Mouse (Mus musculus): ENCODE results near the gene Ddx31. TPM values are rescaled to one million over a fixed set of nuclear protein-coding genes. Genes with fewer than 3 reads are reported as not detected.

Ddx31 gene
- 3.6 and 5.2 TPM in 2 replicates for polyA plus RNA-seq (2012; rRNA removed)

GRCm38 (mm10) chr2:28840222-28840951 lies at the start of gene Ddx31, which contains the start of gene Gtf3c4:
Gene Ddx31, plus strand, starts transcription at chr2:28840406.
Gene Gtf3c4, minus strand, starts transcription at chr2:28840360.
- Histone ChIP-seq H3K27me3 (ENCODE audit: control insufficient read depth, insufficient read depth, low read length) (0 out of 2 replicates have a peak, but pooled peaks cover 2% of the 10 kb centered on the region), H3K4me3 (ENCODE audit: extremely low read depth, insufficient read depth, insufficient read length) (peak within 1 kb of the TSS; percentile 99), H3K27ac (ENCODE audit: insufficient read depth, low read length) (peak within 1 kb of the TSS; percentile 97), H3K36me3 (ENCODE audit: control insufficient read depth, insufficient read depth, low read length) (peaks cover 2% of the 10 kb centered on the region; the same call in 1 of the 2 replicates), H3K4me1 (ENCODE audit: control insufficient read depth, insufficient read depth, insufficient read length) (peaks cover 9% of the 10 kb centered on the region)
- WGBS, result under 1% methylated on average over 63 of the region's 63 CpGs
- TF ChIP-seq POLR2A (IDR thresholded peaks at IDR 0.05; ENCODE audit: low read depth, low read length), result peak; percentile 4; the same call in 1 of the 2 replicates
- no peak for TF ChIP-seq CTCF (IDR thresholded peaks at IDR 0.05; ENCODE audit: extremely low read depth, insufficient read depth, insufficient read length, insufficient replicate concordance)
- DNase-seq (ENCODE audit: low read depth in 1 of 2, low spot score in 2 of 2), result peak; percentile 85 to 89

- Histone ChIP-seq H3K4me1 (ENCODE audit: control insufficient read depth, insufficient read depth, insufficient read length) (no peaks in the 10 kb centered on the region), H3K27me3 (ENCODE audit: control insufficient read depth, insufficient read depth, low read length) (no peaks in the 10 kb centered on the region), H3K36me3 (ENCODE audit: control insufficient read depth, insufficient read depth, low read length) (no peaks in the 10 kb centered on the region), H3K27ac (ENCODE audit: insufficient read depth, low read length) (no peak overlapping the region), H3K4me3 (ENCODE audit: extremely low read depth, insufficient read depth, insufficient read length) (no peak overlapping the region)
- no peak for DNase-seq (ENCODE audit: low read depth in 1 of 2, low spot score in 2 of 2)
- TF ChIP-seq POLR2A (IDR thresholded peaks at IDR 0.05; ENCODE audit: low read depth, low read length) (no peak), CTCF (IDR thresholded peaks at IDR 0.05; ENCODE audit: extremely low read depth, insufficient read depth, insufficient read length, insufficient replicate concordance) (no peak)
- 27% methylated on average over 5 of the region's 6 CpGs for WGBS
Measured at GRCm38 (mm10) chr2:28792931-28793610, 47.1 kb upstream of the Ddx31 start.

DNA sequence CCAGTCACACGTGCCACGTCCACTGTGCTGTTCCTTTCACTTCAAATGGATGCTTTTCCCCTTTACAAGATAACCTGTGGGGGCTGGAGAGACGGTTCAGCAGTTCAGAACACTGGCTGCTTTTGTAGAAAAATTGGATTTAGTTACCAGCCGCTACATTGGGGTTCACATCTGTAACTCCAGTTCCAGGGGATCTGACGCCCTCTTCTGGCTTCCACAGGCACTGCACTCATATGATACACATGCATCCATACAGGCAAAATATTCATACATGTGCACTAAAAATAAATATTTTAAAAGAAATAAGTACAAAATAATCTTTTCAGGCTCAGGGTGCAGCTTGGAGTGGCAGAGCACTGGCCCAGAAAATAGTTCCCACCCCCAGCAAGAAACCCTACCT lies 45.6 kb upstream of the Ddx31 start:
- Histone ChIP-seq H3K4me3 (ENCODE audit: extremely low read depth, insufficient read depth, insufficient read length) (no peak overlapping the region), H3K4me1 (ENCODE audit: control insufficient read depth, insufficient read depth, insufficient read length) (no peaks in the 10 kb centered on the region), H3K36me3 (ENCODE audit: control insufficient read depth, insufficient read depth, low read length) (no peaks in the 10 kb centered on the region), H3K27me3 (ENCODE audit: control insufficient read depth, insufficient read depth, low read length) (no peaks in the 10 kb centered on the region), H3K27ac (ENCODE audit: insufficient read depth, low read length) (no peak overlapping the region)
- TF ChIP-seq CTCF (IDR thresholded peaks at IDR 0.05; ENCODE audit: extremely low read depth, insufficient read depth, insufficient read length, insufficient replicate concordance), result no peak
- TF ChIP-seq POLR2A (IDR thresholded peaks at IDR 0.05; ENCODE audit: low read depth, low read length), result no peak
- DNase-seq (ENCODE audit: low read depth in 1 of 2, low spot score in 2 of 2), result no peak
- WGBS, result 82% methylated on average over 5 of the region's 5 CpGs

DNA sequence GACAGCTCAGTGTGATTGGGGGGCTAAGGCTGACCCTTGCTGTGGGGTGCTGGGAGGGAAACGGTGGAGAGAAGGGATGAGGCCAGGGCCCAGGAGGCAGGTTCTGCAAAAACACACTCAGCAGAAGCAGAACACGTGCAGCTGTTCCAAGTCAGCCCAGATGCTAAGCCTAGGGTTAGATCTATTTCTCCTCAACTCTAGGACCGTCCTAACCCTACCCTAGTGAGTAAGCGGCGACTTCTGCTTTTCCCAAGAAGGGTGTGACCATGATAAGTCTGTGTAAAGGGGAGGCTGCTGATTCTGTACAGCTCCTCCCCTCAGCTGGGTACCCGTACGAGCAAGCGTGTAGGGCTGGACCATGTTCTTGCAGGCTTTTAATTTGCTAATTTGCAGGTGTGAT lies 43.9 kb upstream of the Ddx31 start:
- Histone ChIP-seq H3K27me3 (ENCODE audit: control insufficient read depth, insufficient read depth, low read length) (no peaks in the 10 kb centered on the region), H3K27ac (ENCODE audit: insufficient read depth, low read length) (no peak overlapping the region), H3K4me1 (ENCODE audit: control insufficient read depth, insufficient read depth, insufficient read length) (no peaks in the 10 kb centered on the region), H3K4me3 (ENCODE audit: extremely low read depth, insufficient read depth, insufficient read length) (no peak overlapping the region), H3K36me3 (ENCODE audit: control insufficient read depth, insufficient read depth, low read length) (no peaks in the 10 kb centered on the region)
- 9% methylated on average over 8 of the region's 8 CpGs for WGBS
- DNase-seq (ENCODE audit: low read depth in 1 of 2, low spot score in 2 of 2), result no peak
- no peak for TF ChIP-seq CTCF (IDR thresholded peaks at IDR 0.05; ENCODE audit: extremely low read depth, insufficient read depth, insufficient read length, insufficient replicate concordance)
- TF ChIP-seq POLR2A (IDR thresholded peaks at IDR 0.05; ENCODE audit: low read depth, low read length), result no peak

GRCm38 (mm10) chr2:28797490-28798106 lies 42.6 kb upstream of the Ddx31 start:
- DNase-seq (ENCODE audit: low read depth in 1 of 2, low spot score in 2 of 2), result no peak
- H3K36me3 ChIP-seq (ENCODE audit: control insufficient read depth, insufficient read depth, low read length), result no peaks in the 10 kb centered on the region
- H3K27ac ChIP-seq (ENCODE audit: insufficient read depth, low read length), result no peak overlapping the region
- no peaks in the 10 kb centered on the region for H3K27me3 ChIP-seq (ENCODE audit: control insufficient read depth, insufficient read depth, low read length)
- no peak for TF ChIP-seq POLR2A (IDR thresholded peaks at IDR 0.05; ENCODE audit: low read depth, low read length)
- no peak for TF ChIP-seq CTCF (IDR thresholded peaks at IDR 0.05; ENCODE audit: extremely low read depth, insufficient read depth, insufficient read length, insufficient replicate concordance)
- no peaks in the 10 kb centered on the region for H3K4me1 ChIP-seq (ENCODE audit: control insufficient read depth, insufficient read depth, insufficient read length)
- 88% methylated on average over 18 of the region's 18 CpGs for WGBS
- H3K4me3 ChIP-seq (ENCODE audit: extremely low read depth, insufficient read depth, insufficient read length), result no peak overlapping the region

- DNase-seq (ENCODE audit: low read depth in 1 of 2, low spot score in 2 of 2), result no peak
- H3K4me3 ChIP-seq (ENCODE audit: extremely low read depth, insufficient read depth, insufficient read length), result no peak overlapping the region
- H3K27me3 ChIP-seq (ENCODE audit: control insufficient read depth, insufficient read depth, low read length), result no peaks in the 10 kb centered on the region
- 21% methylated on average over 3 of the region's 3 CpGs for WGBS
- no peaks in the 10 kb centered on the region for H3K36me3 ChIP-seq (ENCODE audit: control insufficient read depth, insufficient read depth, low read length)
- no peak overlapping the region for H3K27ac ChIP-seq (ENCODE audit: insufficient read depth, low read length)
- no peak for TF ChIP-seq CTCF (IDR thresholded peaks at IDR 0.05; ENCODE audit: extremely low read depth, insufficient read depth, insufficient read length, insufficient replicate concordance)
- TF ChIP-seq POLR2A (IDR thresholded peaks at IDR 0.05; ENCODE audit: low read depth, low read length), result no peak
- H3K4me1 ChIP-seq (ENCODE audit: control insufficient read depth, insufficient read depth, insufficient read length), result no peaks in the 10 kb centered on the region
Measured at GRCm38 (mm10) chr2:28798390-28798789, 41.8 kb upstream of the Ddx31 start.

Measured in spleen, adult 2 months (tissue).